Mouse (Mus musculus): Measurements from ENCODE around the gene Snta1. TPM values are rescaled to one million over a fixed set of nuclear protein-coding genes. Genes with fewer than 3 reads are reported as not detected.

The Snta1 gene
- polyA plus RNA-seq, 1 experiment from 2014 or later: 6.7 TPM

GRCm38 (mm10) chr2:154426188-154426904, 18.4 kb upstream of the Snta1 start:
- no peaks in the 10 kb centered on the region for H3K9me3 ChIP-seq (ENCODE audit: control insufficient read depth, low read length)
- peak overlapping the region; percentile 31 for H3K4me3 ChIP-seq (ENCODE audit: low read depth, low read length)
- DNase-seq (ENCODE audit: low spot score) (no peak), ATAC-seq (ENCODE audit: low FRiP score, low TSS enrichment) (no peak)
- peak overlapping the region; percentile 55 for H3K4me2 ChIP-seq (replicated peaks; ENCODE audit: low read depth)
- 15% methylated on average over 25 of the region's 25 CpGs for WGBS
- no peaks in the 10 kb centered on the region for H3K27me3 ChIP-seq (ENCODE audit: control insufficient read depth, insufficient read depth, low read length)
- peak overlapping the region; percentile 60 for H3K9ac ChIP-seq (ENCODE audit: low read length)
- no peaks in the 10 kb centered on the region for H3K36me3 ChIP-seq (ENCODE audit: control insufficient read depth, insufficient read depth, low read length)
- H3K4me1 ChIP-seq (replicated peaks; ENCODE audit: control insufficient read depth, insufficient read depth): no peaks in the 10 kb centered on the region
- TF ChIP-seq CTCF (IDR thresholded peaks at IDR 0.05; ENCODE audit: low read depth) (no peak), EP300 (optimal IDR thresholded peaks at IDR 0.05) (no peak)
- no peak overlapping the region for H3K27ac ChIP-seq (replicated peaks)

GRCm38 (mm10) chr2:154425522-154425921, 17.6 kb upstream of the Snta1 start:
- TF ChIP-seq EP300 (optimal IDR thresholded peaks at IDR 0.05) (no peak), CTCF (IDR thresholded peaks at IDR 0.05; ENCODE audit: low read depth) (peak; percentile 45)
- Histone ChIP-seq H3K36me3 (ENCODE audit: control insufficient read depth, insufficient read depth, low read length) (no peaks in the 10 kb centered on the region), H3K27ac (replicated peaks) (no peak overlapping the region), H3K4me3 (ENCODE audit: low read depth, low read length) (no peak overlapping the region), H3K9ac (ENCODE audit: low read length) (no peak overlapping the region), H3K27me3 (ENCODE audit: control insufficient read depth, insufficient read depth, low read length) (no peaks in the 10 kb centered on the region), H3K4me2 (replicated peaks; ENCODE audit: low read depth) (no peak overlapping the region), H3K9me3 (ENCODE audit: control insufficient read depth, low read length) (no peaks in the 10 kb centered on the region), H3K4me1 (replicated peaks; ENCODE audit: control insufficient read depth, insufficient read depth) (no peaks in the 10 kb centered on the region)
- no peak for DNase-seq (ENCODE audit: low spot score)
- ATAC-seq (ENCODE audit: low FRiP score, low TSS enrichment): no peak
- WGBS: 94% methylated on average over 3 of the region's 3 CpGs

GRCm38 (mm10) chr2:154423548-154423947, 15.6 kb upstream of the Snta1 start:
- DNase-seq (ENCODE audit: low spot score): no peak
- no peak overlapping the region for H3K27ac ChIP-seq (replicated peaks)

GRCm38 (mm10) chr2:154422181-154422580, 14.3 kb upstream of the Snta1 start:
- no peak overlapping the region for H3K27ac ChIP-seq (replicated peaks)
- H3K4me1 ChIP-seq (replicated peaks; ENCODE audit: control insufficient read depth, insufficient read depth): no peaks in the 10 kb centered on the region
- H3K36me3 ChIP-seq (ENCODE audit: control insufficient read depth, insufficient read depth, low read length): no peaks in the 10 kb centered on the region
- H3K27me3 ChIP-seq (ENCODE audit: control insufficient read depth, insufficient read depth, low read length): no peaks in the 10 kb centered on the region
- DNase-seq (ENCODE audit: low spot score) (no peak), ATAC-seq (ENCODE audit: low FRiP score, low TSS enrichment) (no peak)
- no peak overlapping the region for H3K9ac ChIP-seq (ENCODE audit: low read length)
- H3K4me2 ChIP-seq (replicated peaks; ENCODE audit: low read depth): no peak overlapping the region
- no peaks in the 10 kb centered on the region for H3K9me3 ChIP-seq (ENCODE audit: control insufficient read depth, low read length)
- TF ChIP-seq CTCF (IDR thresholded peaks at IDR 0.05; ENCODE audit: low read depth) (no peak), EP300 (optimal IDR thresholded peaks at IDR 0.05) (no peak)
- no peak overlapping the region for H3K4me3 ChIP-seq (ENCODE audit: low read depth, low read length)
- WGBS: 66% methylated on average over 5 of the region's 5 CpGs

More at GRCm38 (mm10) chr2:154423548-154423947, 15.6 kb upstream of the Snta1 start:
- Histone ChIP-seq H3K27me3 (ENCODE audit: control insufficient read depth, insufficient read depth, low read length) (no peaks in the 10 kb centered on the region), H3K36me3 (ENCODE audit: control insufficient read depth, insufficient read depth, low read length) (no peaks in the 10 kb centered on the region), H3K9ac (ENCODE audit: low read length) (no peak overlapping the region), H3K4me2 (replicated peaks; ENCODE audit: low read depth) (no peak overlapping the region), H3K9me3 (ENCODE audit: control insufficient read depth, low read length) (no peaks in the 10 kb centered on the region), H3K4me3 (ENCODE audit: low read depth, low read length) (no peak overlapping the region), H3K4me1 (replicated peaks; ENCODE audit: control insufficient read depth, insufficient read depth) (no peaks in the 10 kb centered on the region)
- TF ChIP-seq EP300 (optimal IDR thresholded peaks at IDR 0.05) (no peak), CTCF (IDR thresholded peaks at IDR 0.05; ENCODE audit: low read depth) (no peak)
- ATAC-seq (ENCODE audit: low FRiP score, low TSS enrichment): no peak
- WGBS: 92% methylated on average over 2 of the region's 2 CpGs

- no peak for DNase-seq (ENCODE audit: low spot score)
- WGBS: 52% methylated on average over 7 of the region's 7 CpGs
- Histone ChIP-seq H3K4me2 (replicated peaks; ENCODE audit: low read depth) (no peak overlapping the region), H3K4me3 (ENCODE audit: low read depth, low read length) (no peak overlapping the region), H3K4me1 (replicated peaks; ENCODE audit: control insufficient read depth, insufficient read depth) (no peaks in the 10 kb centered on the region), H3K27ac (replicated peaks) (no peak overlapping the region), H3K9ac (ENCODE audit: low read length) (no peak overlapping the region), H3K36me3 (ENCODE audit: control insufficient read depth, insufficient read depth, low read length) (no peaks in the 10 kb centered on the region), H3K27me3 (ENCODE audit: control insufficient read depth, insufficient read depth, low read length) (no peaks in the 10 kb centered on the region), H3K9me3 (ENCODE audit: control insufficient read depth, low read length) (no peaks in the 10 kb centered on the region)
- no peak for TF ChIP-seq CTCF (IDR thresholded peaks at IDR 0.05; ENCODE audit: low read depth)
- TF ChIP-seq EP300 (optimal IDR thresholded peaks at IDR 0.05): no peak
- ATAC-seq (ENCODE audit: low FRiP score, low TSS enrichment): no peak
Observed at GRCm38 (mm10) chr2:154420942-154421731, 13.2 kb upstream of the Snta1 start.
